Mouse (Mus musculus): ENCODE measurements around the gene Flrt2.

DNA sequence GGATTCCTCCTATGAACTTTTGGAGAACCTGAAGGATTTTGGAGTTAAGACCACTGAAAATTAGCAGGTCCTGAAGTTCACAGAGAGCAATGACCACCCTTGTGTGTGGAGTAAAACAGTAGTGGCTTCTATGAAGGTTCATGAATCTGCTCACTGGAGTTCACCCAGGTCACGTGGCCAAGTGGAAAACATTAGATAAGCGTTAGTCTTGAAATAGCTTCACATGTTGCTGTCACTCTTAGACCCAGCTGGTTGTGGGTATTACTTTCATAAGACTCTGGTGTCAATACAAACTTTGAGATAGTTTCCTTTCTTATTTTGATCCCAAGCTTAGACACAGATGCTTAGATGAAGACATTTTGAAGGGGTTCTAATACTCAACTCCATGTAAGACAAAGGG, 8.7 kb downstream of the Flrt2 start:
- no peak for TF ChIP-seq CTCF (IDR thresholded peaks at IDR 0.05; ENCODE audit: control insufficient read depth, insufficient read depth, insufficient read length)
- TF ChIP-seq USF1 (IDR thresholded peaks at IDR 0.05; ENCODE audit: low read depth): peak; percentile 88
- no peak for TF ChIP-seq MAX (IDR thresholded peaks at IDR 0.05)
- peak; percentile 81 for TF ChIP-seq MYOD1 (IDR thresholded peaks at IDR 0.05; ENCODE audit: control insufficient read depth, insufficient read length, low read depth)
